In the genomic region with DNA sequence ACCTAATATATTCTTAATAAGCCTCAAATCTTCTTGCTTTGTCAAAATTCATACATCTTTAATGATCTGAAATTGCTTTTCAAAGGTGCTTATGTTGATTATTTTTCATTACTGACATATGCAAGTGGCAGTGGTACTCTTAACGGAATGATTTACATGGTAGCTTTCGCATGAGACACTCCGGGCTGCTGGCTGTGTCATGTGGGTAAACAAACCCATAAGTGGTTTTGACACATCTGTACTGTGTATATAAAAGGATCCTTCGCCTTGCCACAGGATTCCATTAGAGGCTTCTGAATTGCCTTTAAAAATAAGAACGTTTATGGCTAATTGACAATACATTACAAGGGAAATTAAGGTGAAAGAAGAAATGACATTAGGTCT, we compare ENCODE assay signal across 27 mouse cellular contexts.
DNase-seq lines count a peak whose midpoint lies in the region; ATAC-seq and TF ChIP-seq lines count a peak whose summit lies in the region.
"Had no signal": no experiment of that assay in that cellular context is flagged by ENCODE, and none has a peak within 500 bp of the region (broad histone marks: within the 10 kb centered on the region; RNA-seq: fewer than 3 reads in every experiment).

No protein-coding gene starts in this region.

- 71% methylated on average over 5 of the region's 5 CpGs for WGBS in forebrain, embryonic 12.5 days
- 87% methylated on average over 5 of the region's 5 CpGs for WGBS in forebrain, embryonic 10.5 days
- WGBS in neural tube, embryonic 13.5 days = 39% methylated on average over 5 of the region's 5 CpGs

- H3K4me2 ChIP-seq in forebrain, embryonic 12.5 days = no peak overlapping the region
- H3K4me2 ChIP-seq in neural tube, embryonic 13.5 days = no peak overlapping the region
- H3K4me2 ChIP-seq: embryonic facial prominence, embryonic 13.5 days; hindbrain, embryonic 13.5 days; kidney, embryonic 15.5 days; liver, embryonic 12.5 days had no signal

- H3K27ac ChIP-seq in forebrain, embryonic 12.5 days = no peak overlapping the region
- no peak overlapping the region for H3K27ac ChIP-seq in forebrain, embryonic 10.5 days
- H3K27ac ChIP-seq in left cerebral cortex, adult 2 months = peak overlapping the region; percentile 61; the same call in 1 of the 2 replicates
- H3K27ac ChIP-seq in neural tube, embryonic 13.5 days (replicated peaks) = no peak overlapping the region
- H3K27ac ChIP-seq: embryonic facial prominence, embryonic 13.5 days; hindbrain, embryonic 13.5 days; kidney, embryonic 15.5 days; layer of hippocampus, adult 2 months; liver, embryonic 12.5 days; stomach, postnatal 0 days had no signal

- H3K4me3 ChIP-seq in forebrain, embryonic 12.5 days (replicated peaks) = no peak overlapping the region
- no peak overlapping the region for H3K4me3 ChIP-seq in forebrain, embryonic 10.5 days
- peak overlapping the region; percentile 13; the same call in 1 of the 2 replicates for H3K4me3 ChIP-seq in left cerebral cortex, adult 2 months
- no peak overlapping the region for H3K4me3 ChIP-seq in neural tube, embryonic 13.5 days
- H3K4me3 ChIP-seq: embryonic facial prominence, embryonic 13.5 days; hindbrain, embryonic 13.5 days; kidney, embryonic 15.5 days; layer of hippocampus, adult 2 months; liver, embryonic 12.5 days; megakaryocyte, embryonic 14.5 days had no signal

- no peaks in the 10 kb centered on the region for H3K27me3 ChIP-seq in forebrain, embryonic 12.5 days
- no peaks in the 10 kb centered on the region for H3K27me3 ChIP-seq in forebrain, embryonic 10.5 days (ENCODE audit: poor library complexity, severe bottlenecking)
- H3K27me3 ChIP-seq in neural tube, embryonic 13.5 days = no peaks in the 10 kb centered on the region
- H3K27me3 ChIP-seq: CH12.LX; embryonic facial prominence, embryonic 13.5 days; hindbrain, embryonic 13.5 days; kidney, embryonic 15.5 days; liver, embryonic 12.5 days; megakaryocyte, embryonic 14.5 days had no signal

- DNase-seq in forebrain, embryonic 10.5 days (ENCODE audit: extremely low spot score, low spot score) = no peak
- no peak for DNase-seq in left cerebral cortex, adult 2 months (ENCODE audit: extremely low spot score in 1 of 2, low spot score in 2 of 2)
- DNase-seq in left cerebral cortex, postnatal 4 days = no peak
- no peak for DNase-seq in neural tube, embryonic 10.5 days (ENCODE audit: extremely low spot score, low spot score)
- DNase-seq in embryo, embryonic 10 days (ENCODE audit: low spot score) = no peak
- DNase-seq in kidney, postnatal 14 days = no peak
- DNase-seq: adrenal gland, postnatal 10 days; cerebellum, adult 11 months; cerebellum, adult 9-10 months; kidney, adult 18-20 months; kidney, postnatal 36 days; liver, postnatal 0 days; lung, postnatal 4 days; right cerebral cortex, postnatal 4 days; thymus, adult 18-20 months; thymus, postnatal 25 days had no signal

- no peaks in the 10 kb centered on the region for H3K36me3 ChIP-seq in forebrain, embryonic 12.5 days (replicated peaks)
- peaks cover 35% of the 10 kb centered on the region for H3K36me3 ChIP-seq in forebrain, embryonic 10.5 days (replicated peaks)
- no peaks in the 10 kb centered on the region for H3K36me3 ChIP-seq in neural tube, embryonic 13.5 days
- H3K36me3 ChIP-seq: kidney, embryonic 15.5 days; liver, embryonic 12.5 days had no signal

- H3K9me3 ChIP-seq in forebrain, embryonic 12.5 days = no peaks in the 10 kb centered on the region
- H3K9me3 ChIP-seq in forebrain, embryonic 10.5 days = no peaks in the 10 kb centered on the region
- H3K9me3 ChIP-seq in neural tube, embryonic 13.5 days = no peaks in the 10 kb centered on the region
- H3K9me3 ChIP-seq: embryonic facial prominence, embryonic 13.5 days; hindbrain, embryonic 13.5 days; kidney, embryonic 15.5 days; liver, embryonic 12.5 days had no signal

- intact Hi-C loops in left cerebral cortex, adult 2 months (cut with DNase I) = loop anchor here (5.0 kb wide), 1 partner anchor 198 kb away; no protein-coding TSS in a partner anchor
- intact Hi-C loops in left cerebral cortex, postnatal 4 days (cut with DNase I) = no loop called here

- TF ChIP-seq CTCF in left cerebral cortex, adult 2 months (IDR thresholded peaks at IDR 0.05) = no peak

- H3K4me1 ChIP-seq in forebrain, embryonic 12.5 days = peaks cover 27% of the 10 kb centered on the region
- peaks cover 23% of the 10 kb centered on the region for H3K4me1 ChIP-seq in forebrain, embryonic 10.5 days
- peaks cover 53% of the 10 kb centered on the region for H3K4me1 ChIP-seq in neural tube, embryonic 13.5 days (replicated peaks)
- H3K4me1 ChIP-seq: liver, embryonic 12.5 days; megakaryocyte, embryonic 14.5 days had no signal

- ATAC-seq in forebrain, embryonic 12.5 days (ENCODE audit: low FRiP score) = 0 out of 2 replicates have a peak, but pooled peaks have one; percentile 49
- peak; percentile 68; the same call in 1 of the 2 replicates for ATAC-seq in neural tube, embryonic 13.5 days (ENCODE audit: low read depth)
- ATAC-seq: liver, embryonic 12.5 days; liver, postnatal 0 days; lung, postnatal 0 days had no signal

- H3K9ac ChIP-seq in forebrain, embryonic 12.5 days = no peak overlapping the region
- no peak overlapping the region for H3K9ac ChIP-seq in neural tube, embryonic 13.5 days
- H3K9ac ChIP-seq: embryonic facial prominence, embryonic 13.5 days; hindbrain, embryonic 13.5 days; kidney, embryonic 15.5 days; liver, embryonic 12.5 days; liver, postnatal 0 days had no signal
